Mouse (Mus musculus) retina, adult 2 months (tissue): ENCODE measurements around the gene 2310022A10Rik.

Experiments
- DNase-seq: peaks from one replicate; pipeline ENCODE4 v3.0.0-alpha.2; 2012; ENCODE audit warnings: low read depth, low spot score

Gene 2310022A10Rik

GRCm38 (mm10) chr7:27540935-27541334, 12.1 kb upstream of the 2310022A10Rik start:
- no peak for DNase-seq

GRCm38 (mm10) chr7:27541431-27541830, 11.6 kb upstream of the 2310022A10Rik start:
- DNase-seq: no peak

GRCm38 (mm10) chr7:27541922-27542321, 11.1 kb upstream of the 2310022A10Rik start:
- no peak for DNase-seq

- no peak for DNase-seq
Observed at GRCm38 (mm10) chr7:27542392-27543033, 10.5 kb upstream of the 2310022A10Rik start.

GRCm38 (mm10) chr7:27543065-27543464, 10.0 kb upstream of the 2310022A10Rik start:
- no peak for DNase-seq

GRCm38 (mm10) chr7:27543851-27544250, 9.2 kb upstream of the 2310022A10Rik start:
- no peak for DNase-seq

- DNase-seq: no peak
Observed at GRCm38 (mm10) chr7:27544675-27545370, 8.2 kb upstream of the 2310022A10Rik start.

- no peak for DNase-seq
Observed at GRCm38 (mm10) chr7:27549597-27549996, 3.4 kb upstream of the 2310022A10Rik start.

- no peak for DNase-seq
Observed at GRCm38 (mm10) chr7:27552070-27552469, 963 bp upstream of the 2310022A10Rik start.

GRCm38 (mm10) chr7:27560291-27560887, 7.4 kb downstream of the 2310022A10Rik start:
- DNase-seq: no peak

- no peak for DNase-seq
Observed at GRCm38 (mm10) chr7:27560978-27561377, 7.9 kb downstream of the 2310022A10Rik start.

GRCm38 (mm10) chr7:27569580-27570224, 16.7 kb downstream of the 2310022A10Rik start:
- DNase-seq: no peak

- DNase-seq: no peak
Observed at GRCm38 (mm10) chr7:27572133-27572532, 19.1 kb downstream of the 2310022A10Rik start.

GRCm38 (mm10) chr7:27574124-27574880, 21.3 kb downstream of the 2310022A10Rik start:
- DNase-seq: no peak

GRCm38 (mm10) chr7:27576914-27577313, 23.9 kb downstream of the 2310022A10Rik start:
- DNase-seq: no peak

GRCm38 (mm10) chr7:27577589-27577988, 24.6 kb downstream of the 2310022A10Rik start:
- no peak for DNase-seq

- no peak for DNase-seq
Observed at GRCm38 (mm10) chr7:27578465-27578864, 25.4 kb downstream of the 2310022A10Rik start.

- no peak for DNase-seq
Observed at GRCm38 (mm10) chr7:27580380-27581174, 27.5 kb downstream of the 2310022A10Rik start.

GRCm38 (mm10) chr7:27586861-27587260, 33.8 kb downstream of the 2310022A10Rik start:
- no peak for DNase-seq

GRCm38 (mm10) chr7:27587741-27588140, 34.7 kb downstream of the 2310022A10Rik start:
- no peak for DNase-seq

- no peak for DNase-seq
Observed at GRCm38 (mm10) chr7:27590088-27590487, 37.1 kb downstream of the 2310022A10Rik start.
